Mouse (Mus musculus): Measurements from ENCODE around the gene Tmem260. TPM values are rescaled to one million over a fixed set of nuclear protein-coding genes. Genes with fewer than 3 reads are reported as not detected.

The Tmem260 gene
- total and polyA plus RNA-seq, 3 experiments = 4.6 to 9.0 (median 5.2) TPM

DNA sequence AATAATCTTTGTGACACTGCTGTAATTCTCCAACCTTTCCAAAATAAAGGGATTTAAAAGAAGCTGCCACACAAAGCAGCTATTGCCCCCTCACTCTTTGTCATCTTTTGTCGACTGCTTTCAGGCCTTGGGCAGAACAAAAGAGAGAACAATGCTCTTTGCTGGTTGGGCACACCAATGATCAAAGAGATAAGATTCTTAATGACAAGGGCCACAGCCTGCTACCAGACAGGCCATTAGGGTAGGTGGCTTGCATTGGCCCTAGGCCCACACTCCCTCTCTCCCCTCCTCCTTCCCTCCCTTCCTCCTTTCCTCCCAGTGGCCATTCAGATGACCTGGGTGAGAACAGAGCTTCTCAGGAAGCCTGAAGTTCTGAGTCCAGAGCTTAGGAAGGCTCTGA lies 77.4 kb downstream of the Tmem260 start:
- Histone ChIP-seq H3K27ac (ENCODE audit: insufficient read depth, low read depth) (no peak overlapping the region), H3K36me3 (replicated peaks in 1 of 2; ENCODE audit: control insufficient read depth in 1 of 2, insufficient read depth in 1 of 2, low read length in 1 of 2) (no peaks in the 10 kb centered on the region), H3K4me2 (ENCODE audit: insufficient read depth, low read depth, poor library complexity, severe bottlenecking) (no peak overlapping the region), H3K4me1 (ENCODE audit: control insufficient read depth in 1 of 2, insufficient read depth in 2 of 2) (no peaks in the 10 kb centered on the region), H3K4me3 (replicated peaks in 1 of 3; ENCODE audit: low read depth in 2 of 3, low read length in 2 of 3, poor library complexity in 1 of 3) (no peak overlapping the region), H3K79me2 (replicated peaks; ENCODE audit: control insufficient read depth, extremely low read depth, insufficient read depth, poor library complexity, severe bottlenecking) (no peaks in the 10 kb centered on the region), H3K27me3 (replicated peaks) (no peaks in the 10 kb centered on the region), H3K9ac (ENCODE audit: insufficient read depth, low read depth) (no peak overlapping the region), H3K9me3 (replicated peaks; ENCODE audit: low read length) (no peaks in the 10 kb centered on the region)
- in situ Hi-C loops (cut with MboI; ENCODE audit: low pct_ligation_motif_present, low pct_unique_long_range_greater_than_20kb, low sequenced_read_pairs) = loop anchor here (25.0 kb wide), 1 partner anchor 589 kb away; no protein-coding TSS in a partner anchor
- DNase-seq (ENCODE audit: extremely low read depth) = no peak
- dilution Hi-C loops (cut with MboI; ENCODE audit: extremely low pct_ligation_motif_present, extremely low pct_unique_long_range_greater_than_20kb, low sequenced_read_pairs) = no loop called here
- no peak for TF ChIP-seq USF1 (IDR thresholded peaks at IDR 0.05; ENCODE audit: low read depth, low read length)
- TF ChIP-seq KAT2A (IDR thresholded peaks at IDR 0.05; ENCODE audit: insufficient replicate concordance, low read length) = no peak
- TF ChIP-seq TBP (conservative IDR thresholded peaks at IDR 0.05; ENCODE audit: low read depth, low read length) = no peak
- no peak for TF ChIP-seq CHD1 (IDR thresholded peaks at IDR 0.05; ENCODE audit: low read depth, low read length)
- no peak for TF ChIP-seq USF2 (conservative IDR thresholded peaks at IDR 0.05; ENCODE audit: low read depth, low read length)

DNA sequence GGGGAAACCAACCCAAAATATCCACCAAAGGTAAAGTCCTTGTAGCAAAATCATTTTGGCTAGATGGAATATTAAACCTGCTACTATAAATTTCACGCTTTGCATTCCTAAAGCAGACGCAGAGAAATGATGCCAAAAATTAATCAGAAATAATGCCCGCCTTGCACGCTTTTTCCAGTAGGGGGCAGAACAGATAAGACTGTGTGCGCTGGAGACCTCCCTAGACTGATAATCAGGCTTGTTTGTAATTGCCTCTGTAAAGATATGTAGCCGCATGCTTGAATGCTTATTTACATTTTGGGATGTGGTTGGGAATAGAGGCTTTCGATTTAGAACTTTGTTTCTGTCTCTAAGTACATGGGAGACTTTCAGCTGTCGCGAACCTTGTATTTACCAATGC lies 78.2 kb downstream of the Tmem260 start:
- H3K4me1 ChIP-seq (ENCODE audit: control insufficient read depth in 1 of 2, insufficient read depth in 2 of 2) = no peaks in the 10 kb centered on the region
- DNase-seq (ENCODE audit: extremely low read depth) = peak; percentile 31
- no peaks in the 10 kb centered on the region for H3K27me3 ChIP-seq (replicated peaks)
- no peak overlapping the region for H3K27ac ChIP-seq (ENCODE audit: insufficient read depth, low read depth)
- dilution Hi-C loops (cut with MboI; ENCODE audit: extremely low pct_ligation_motif_present, extremely low pct_unique_long_range_greater_than_20kb, low sequenced_read_pairs) (no loop called here), in situ Hi-C loops (cut with MboI; ENCODE audit: low pct_ligation_motif_present, low pct_unique_long_range_greater_than_20kb, low sequenced_read_pairs) (loop anchor here (25.0 kb wide), 1 partner anchor 588 kb away; no protein-coding TSS in a partner anchor)
- H3K4me3 ChIP-seq (replicated peaks in 1 of 3; ENCODE audit: low read depth in 2 of 3, low read length in 2 of 3, poor library complexity in 1 of 3) = no peak overlapping the region
- no peaks in the 10 kb centered on the region for H3K9me3 ChIP-seq (replicated peaks; ENCODE audit: low read length)
- no peak overlapping the region for H3K4me2 ChIP-seq (ENCODE audit: insufficient read depth, low read depth, poor library complexity, severe bottlenecking)
- H3K36me3 ChIP-seq (replicated peaks in 1 of 2; ENCODE audit: control insufficient read depth in 1 of 2, insufficient read depth in 1 of 2, low read length in 1 of 2) = no peaks in the 10 kb centered on the region
- TF ChIP-seq SMC3 (IDR thresholded peaks at IDR 0.05; ENCODE audit: low read depth, low read length) = peak; percentile 78
- no peak for TF ChIP-seq ZKSCAN1 (IDR thresholded peaks at IDR 0.05; ENCODE audit: borderline replicate concordance, low read depth, low read length)
- peak; percentile 62 to 75 for TF ChIP-seq CTCF (conservative IDR thresholded peaks at IDR 0.05 in 1 of 2, IDR thresholded peaks at IDR 0.05 in 1 of 2; ENCODE audit: low read depth in 2 of 2, low read length in 2 of 2)
- TF ChIP-seq ZC3H11A (IDR thresholded peaks at IDR 0.05; ENCODE audit: low read depth, low read length) = peak; percentile 23; the same call in 1 of the 2 replicates
- TF ChIP-seq RAD21 (IDR thresholded peaks at IDR 0.05; ENCODE audit: low read depth, low read length) = peak; percentile 63
- H3K9ac ChIP-seq (ENCODE audit: insufficient read depth, low read depth) = no peak overlapping the region
- no peaks in the 10 kb centered on the region for H3K79me2 ChIP-seq (replicated peaks; ENCODE audit: control insufficient read depth, extremely low read depth, insufficient read depth, poor library complexity, severe bottlenecking)

DNA sequence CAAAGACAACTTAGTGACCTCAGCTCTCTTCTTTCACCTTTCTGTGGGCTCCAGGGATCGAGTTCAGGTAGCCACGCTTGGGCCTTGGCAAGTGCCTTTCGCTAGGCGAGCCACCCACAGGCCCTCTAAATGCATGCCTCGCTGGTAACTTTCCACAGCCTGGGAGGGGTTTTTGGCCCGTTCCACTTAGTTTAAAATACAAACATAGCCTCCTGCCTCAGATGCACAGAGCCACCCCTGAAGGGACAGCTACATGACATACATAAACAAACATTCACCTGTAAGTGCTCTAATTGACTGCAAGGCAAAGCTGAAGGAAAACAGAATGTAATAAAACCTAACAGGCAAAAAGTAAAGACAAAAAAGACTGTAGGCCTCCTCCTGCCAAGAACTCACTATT lies 79.1 kb downstream of the Tmem260 start:
- TF ChIP-seq UBTF (IDR thresholded peaks at IDR 0.05; ENCODE audit: low read depth, low read length) = no peak
- no peak for TF ChIP-seq POLR2AphosphoS2 (IDR thresholded peaks at IDR 0.05; ENCODE audit: low read depth, low read length)
- no peak for TF ChIP-seq JUND (conservative IDR thresholded peaks at IDR 0.05; ENCODE audit: low read depth, low read length)
- TF ChIP-seq EP300 (IDR thresholded peaks at IDR 0.05; ENCODE audit: low read length) = no peak
- TF ChIP-seq ZKSCAN1 (IDR thresholded peaks at IDR 0.05; ENCODE audit: borderline replicate concordance, low read depth, low read length) = no peak
- H3K27ac ChIP-seq (ENCODE audit: insufficient read depth, low read depth) = no peak overlapping the region
- DNase-seq (ENCODE audit: extremely low read depth) = no peak
- no peak overlapping the region for H3K4me3 ChIP-seq (replicated peaks in 1 of 3; ENCODE audit: low read depth in 2 of 3, low read length in 2 of 3, poor library complexity in 1 of 3)
- H3K4me1 ChIP-seq (ENCODE audit: control insufficient read depth in 1 of 2, insufficient read depth in 2 of 2) = no peaks in the 10 kb centered on the region
- H3K4me2 ChIP-seq (ENCODE audit: insufficient read depth, low read depth, poor library complexity, severe bottlenecking) = no peak overlapping the region
- no peaks in the 10 kb centered on the region for H3K36me3 ChIP-seq (replicated peaks in 1 of 2; ENCODE audit: control insufficient read depth in 1 of 2, insufficient read depth in 1 of 2, low read length in 1 of 2)
- no peaks in the 10 kb centered on the region for H3K9me3 ChIP-seq (replicated peaks; ENCODE audit: low read length)
- no peak overlapping the region for H3K9ac ChIP-seq (ENCODE audit: insufficient read depth, low read depth)
- dilution Hi-C loops (cut with MboI; ENCODE audit: extremely low pct_ligation_motif_present, extremely low pct_unique_long_range_greater_than_20kb, low sequenced_read_pairs) (no loop called here), in situ Hi-C loops (cut with MboI; ENCODE audit: low pct_ligation_motif_present, low pct_unique_long_range_greater_than_20kb, low sequenced_read_pairs) (no loop called here)
- no peaks in the 10 kb centered on the region for H3K79me2 ChIP-seq (replicated peaks; ENCODE audit: control insufficient read depth, extremely low read depth, insufficient read depth, poor library complexity, severe bottlenecking)
- no peaks in the 10 kb centered on the region for H3K27me3 ChIP-seq (replicated peaks)

Measured in CH12.LX (cell line).